Mouse (Mus musculus) heart, embryonic 10.5 days (tissue): ENCODE results near the gene Il17ra. TPM values are rescaled to one million over a fixed set of nuclear protein-coding genes. Genes with fewer than 3 reads are reported as not detected.
A peak's percentile ranks its signal among the peaks of the same experiment; 100 is the strongest.

Source experiments
- DNase-seq: peaks from one replicate; pipeline ENCODE4 v3.0.0-alpha.2; 2017; ENCODE audit warnings: low spot score
- H3K27ac ChIP-seq: fragments of 300-500 bp; sonication (generic); 2 replicates; pipeline ENCODE4 v1.5.1; 2016; ENCODE audit warnings: mild to moderate bottlenecking
- H3K27me3 ChIP-seq: fragments of 300-500 bp; sonication (generic); 2 replicates; pipeline ENCODE4 v1.6.1; 2016; ENCODE audit warnings: mild to moderate bottlenecking; ENCODE audit not compliant: poor library complexity, insufficient read depth, severe bottlenecking
- H3K36me3 ChIP-seq: fragments of 300-500 bp; sonication (generic); 2 replicates; pipeline ENCODE4 v1.6.1; 2016; ENCODE audit warnings: mild to moderate bottlenecking, moderate library complexity
- H3K4me1 ChIP-seq: fragments of 300-500 bp; sonication (generic); 2 replicates; pipeline ENCODE4 v1.6.1; 2016; ENCODE audit warnings: mild to moderate bottlenecking
- H3K4me3 ChIP-seq: fragments of 300-500 bp; sonication (generic); 2 replicates; pipeline ENCODE4 v1.5.1; 2016; ENCODE audit warnings: mild to moderate bottlenecking, moderate library complexity
- H3K9me3 ChIP-seq: fragments of 300-500 bp; sonication (generic); 2 replicates; pipeline ENCODE4 v1.6.1; 2016; ENCODE audit warnings: mild to moderate bottlenecking, moderate library complexity
- WGBS: fragments of 180-500 bp; shearing (Covaris S2); methylation state at CpG from one replicate; pipeline ENCODE4 v1.1.7; 2016; 5-methylcytosine and 5-hydroxymethylcytosine counted together
- polyA plus RNA-seq: library from polyadenylated mRNA; unstranded; fragments of >200 nt; fragmentation: Nextera tagmentation; extraction: Ambion mirVana; gene quantifications from 2 replicates; pipeline ENCODE4 v1.2.1, GENCODE M21; 2016

Il17ra gene
- polyA plus RNA-seq, 1 experiment from 2014 or later: 4.6 TPM

- Histone ChIP-seq H3K9me3 (no peaks in the 10 kb centered on the region), H3K27me3 (no peaks in the 10 kb centered on the region), H3K4me3 (no peak overlapping the region), H3K4me1 (peaks cover 12% of the 10 kb centered on the region), H3K27ac (no peak overlapping the region), H3K36me3 (peaks cover 8% of the 10 kb centered on the region; the same call in 1 of the 2 replicates)
- DNase-seq: no peak
- 72% methylated on average over 4 of the region's 4 CpGs for WGBS
These were observed 66.1 kb downstream of the Il17ra start for GRCm38 (mm10) chr6:120529123-120529522.

GRCm38 (mm10) chr6:120531020-120531965 is 68.2 kb downstream of the Il17ra start, which contains the start of gene Hdhd5:
Hdhd5 (minus strand) TSS chr6:120531319.
- peaks cover 12% of the 10 kb centered on the region for H3K4me1 ChIP-seq
- H3K9me3 ChIP-seq: no peaks in the 10 kb centered on the region
- peaks cover 8% of the 10 kb centered on the region; the same call in 1 of the 2 replicates for H3K36me3 ChIP-seq
- under 1% methylated on average over 75 of the region's 75 CpGs for WGBS
- DNase-seq: peak; percentile 97
- no peaks in the 10 kb centered on the region for H3K27me3 ChIP-seq
- peak within 1 kb of the TSS; percentile 94 for H3K4me3 ChIP-seq
- peak within 1 kb of the TSS; percentile 94 for H3K27ac ChIP-seq

GRCm38 (mm10) chr6:120532594-120532993 is 69.5 kb downstream of the Il17ra start:
- H3K27ac ChIP-seq: no peak overlapping the region
- peaks cover 12% of the 10 kb centered on the region for H3K4me1 ChIP-seq
- peaks cover 5% of the 10 kb centered on the region; the same call in 1 of the 2 replicates for H3K36me3 ChIP-seq
- 75% methylated on average over 1 of the region's 1 CpGs for WGBS
- no peak for DNase-seq
- H3K9me3 ChIP-seq: no peaks in the 10 kb centered on the region
- H3K27me3 ChIP-seq: no peaks in the 10 kb centered on the region
- H3K4me3 ChIP-seq: no peak overlapping the region

- 83% methylated on average over 2 of the region's 2 CpGs for WGBS
- Histone ChIP-seq H3K27ac (no peak overlapping the region), H3K36me3 (no peaks in the 10 kb centered on the region), H3K9me3 (no peaks in the 10 kb centered on the region), H3K4me3 (no peak overlapping the region), H3K4me1 (peaks cover 16% of the 10 kb centered on the region), H3K27me3 (no peaks in the 10 kb centered on the region)
- DNase-seq: no peak
These were observed 73.3 kb downstream of the Il17ra start for GRCm38 (mm10) chr6:120536337-120536736.

Other genes starting within 250 kb of the Il17ra start
- 0.27 TPM in 1 of 2 replicates, not detected in the other for gene D330020A13Rik, start 168.9 kb upstream of the Il17ra start, polyA plus RNA-seq
- gene B4galnt3, start 168.7 kb upstream of the Il17ra start, polyA plus RNA-seq: 0.40 and 0.79 TPM in 2 replicates
- 36.9 and 38.9 TPM in 2 replicates for gene Kdm5a, start 99.1 kb upstream of the Il17ra start, polyA plus RNA-seq
- gene Ccdc77, start 98.9 kb upstream of the Il17ra start, polyA plus RNA-seq: 23.0 and 24.7 TPM in 2 replicates
- 0.03 and 0.07 TPM in 2 replicates for gene Tmem121b, start 30.6 kb downstream of the Il17ra start, polyA plus RNA-seq
- 20.5 and 20.6 TPM in 2 replicates for gene Hdhd5, start 68.1 kb downstream of the Il17ra start, polyA plus RNA-seq
- gene Cecr2, start 203.1 kb downstream of the Il17ra start, polyA plus RNA-seq: 3.8 and 5.2 TPM in 2 replicates